Mouse (Mus musculus) intestine, postnatal 0 days (tissue): ENCODE results near the gene Abhd18. TPM values are rescaled to one million over a fixed set of nuclear protein-coding genes. Genes with fewer than 3 reads are reported as not detected.
"Not testable (repeated sequence)": the region's sequence is repeated elsewhere in the genome, so short reads cannot be mapped to it uniquely, and the experiment has no call there.

ENCODE experiments used
- ATAC-seq: fragments of 200-750 bp; cut with Nextera tagmentation; 2 replicates; pipeline ENCODE4 v1.8.0; 2017; ENCODE audit warnings: mild to moderate bottlenecking, moderate TSS enrichment, moderate library complexity
- H3K27ac ChIP-seq: fragments of 300-500 bp; sonication (generic); 2 replicates; pipeline ENCODE4 v1.5.1; 2014; ENCODE audit warnings: mild to moderate bottlenecking, low read depth, low read length, moderate library complexity
- H3K27me3 ChIP-seq: fragments of 300-500 bp; sonication (generic); replicated peaks from 2 replicates; pipeline ENCODE4 v1.6.1; 2014; ENCODE audit warnings: low read length, mixed read lengths; ENCODE audit not compliant: control insufficient read depth, insufficient read depth
- H3K36me3 ChIP-seq: fragments of 300-500 bp; sonication (generic); 2 replicates; pipeline ENCODE4 v1.6.1; 2014; ENCODE audit warnings: mild to moderate bottlenecking, moderate library complexity; ENCODE audit not compliant: control insufficient read depth, insufficient read depth
- H3K4me1 ChIP-seq: fragments of 300-500 bp; sonication (generic); replicated peaks from 2 replicates; pipeline ENCODE4 v1.6.1; 2014; ENCODE audit warnings: antibody characterized with exemption, low read length, mixed read lengths; ENCODE audit not compliant: control insufficient read depth, insufficient read depth
- H3K4me2 ChIP-seq: fragments of 300-500 bp; sonication (generic); replicated peaks from 2 replicates; pipeline ENCODE4 v1.6.1; 2014; ENCODE audit warnings: low read depth, mild to moderate bottlenecking, moderate library complexity
- H3K4me3 ChIP-seq: fragments of 300-500 bp; sonication (generic); 2 replicates; pipeline ENCODE4 v1.5.1; 2014; ENCODE audit warnings: low read depth, low read length
- H3K9ac ChIP-seq: fragments of 300-500 bp; sonication (generic); 2 replicates; pipeline ENCODE4 v1.6.1; 2014; ENCODE audit warnings: mild to moderate bottlenecking, low read depth, low read length
- H3K9me3 ChIP-seq: fragments of 300-500 bp; sonication (generic); 2 replicates; pipeline ENCODE4 v1.6.1; 2016; ENCODE audit warnings: mixed run types; ENCODE audit not compliant: control insufficient read depth
- CTCF ChIP-seq: sonication (generic); IDR thresholded peaks from 2 replicates; pipeline ENCODE4 v1.5.1; 2016; ENCODE audit warnings: low read depth, mild to moderate bottlenecking, control low read depth, antibody characterized with exemption, moderate library complexity
- WGBS: fragments of 180-500 bp; shearing (Covaris S2); extraction: QIAGEN DNeasy Blood & Tissue Kit; methylation state at CpG from one replicate; pipeline ENCODE4 v1.1.7; 2014; 5-methylcytosine and 5-hydroxymethylcytosine counted together
- polyA plus RNA-seq: library from polyadenylated mRNA; unstranded; fragments of >200 nt; fragmentation: Nextera tagmentation; extraction: Ambion mirVana; gene quantifications from 2 replicates; pipeline ENCODE4 v1.2.1, GENCODE M21; 2015

Abhd18 gene
- polyA plus RNA-seq, 1 experiment from 2014 or later = 10.3 TPM

DNA sequence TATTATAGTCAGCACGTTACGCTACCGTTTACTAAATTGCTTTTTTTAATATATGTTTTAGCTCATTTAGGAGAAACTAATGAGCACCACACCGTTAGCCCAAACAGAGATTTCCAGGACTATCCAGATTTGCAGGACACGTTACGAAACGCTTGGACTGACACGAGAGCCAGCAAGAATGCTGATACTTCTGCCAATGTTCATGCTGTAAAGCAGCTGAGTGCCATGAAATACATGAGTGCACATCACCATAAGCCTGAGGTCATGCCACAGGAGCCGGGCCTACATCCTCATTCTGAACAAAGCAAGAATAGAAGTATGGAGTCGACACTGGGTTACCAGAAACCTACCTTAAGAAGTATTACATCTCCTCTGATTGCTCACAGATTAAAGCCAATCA lies 38.1 kb upstream of the Abhd18 start:
- Histone ChIP-seq H3K27ac (no peak overlapping the region), H3K9ac (no peak overlapping the region), H3K4me3 (no peak overlapping the region), H3K36me3 (peaks cover 42% of the 10 kb centered on the region), H3K4me2 (no peak overlapping the region), H3K27me3 (no peaks in the 10 kb centered on the region), H3K4me1 (no peaks in the 10 kb centered on the region), H3K9me3 (no peaks in the 10 kb centered on the region)
- no peak for ATAC-seq
- no peak for TF ChIP-seq CTCF
- WGBS = 93% methylated on average over 10 of the region's 10 CpGs

DNA sequence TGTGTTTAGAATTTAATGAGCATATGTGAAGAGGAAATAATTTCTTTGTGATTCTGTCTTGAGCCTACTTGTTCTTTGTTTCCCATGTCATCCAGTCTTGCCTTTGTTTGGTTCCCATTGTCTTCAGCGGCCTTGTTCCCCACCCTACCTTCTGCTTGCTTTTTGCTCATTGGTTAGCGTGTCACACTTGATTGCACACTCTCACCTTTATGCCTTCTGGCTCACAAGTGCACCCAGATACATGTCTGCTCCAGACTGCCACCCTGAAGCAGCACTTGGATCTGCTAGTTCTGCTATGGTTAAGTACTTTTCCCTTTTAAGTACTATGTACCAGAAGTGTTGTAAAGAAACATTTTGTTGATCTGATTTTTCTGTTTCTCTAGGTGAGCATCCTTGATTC lies 36.9 kb upstream of the Abhd18 start:
- Histone ChIP-seq H3K27ac (no peak overlapping the region), H3K4me1 (no peaks in the 10 kb centered on the region), H3K4me3 (no peak overlapping the region), H3K36me3 (peaks cover 42% of the 10 kb centered on the region), H3K9ac (no peak overlapping the region), H3K9me3 (no peaks in the 10 kb centered on the region), H3K4me2 (no peak overlapping the region), H3K27me3 (no peaks in the 10 kb centered on the region)
- no peak for ATAC-seq
- no peak for TF ChIP-seq CTCF
- 80% methylated on average over 2 of the region's 2 CpGs for WGBS

DNA sequence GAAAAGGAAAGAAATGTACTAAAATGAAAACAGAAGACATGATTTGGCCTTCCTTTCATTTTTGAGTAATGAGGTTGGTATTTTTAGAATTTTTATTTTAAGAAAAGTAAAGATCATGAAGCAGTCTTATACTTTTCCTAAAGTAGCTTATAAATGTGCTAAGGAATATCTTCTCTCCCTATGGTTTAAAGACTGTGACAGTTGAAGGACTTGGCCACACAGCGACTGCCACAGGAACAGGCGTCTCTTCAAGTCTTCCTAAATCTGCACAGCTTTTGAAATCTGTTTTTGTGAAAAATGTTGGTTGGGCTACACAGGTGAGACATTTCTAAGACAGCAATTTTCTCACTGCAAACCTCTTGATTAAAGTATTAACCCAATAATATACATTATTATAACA lies 33.5 kb upstream of the Abhd18 start:
- TF ChIP-seq CTCF = no peak
- H3K27ac ChIP-seq = no peak overlapping the region
- no peaks in the 10 kb centered on the region for H3K9me3 ChIP-seq
- H3K4me3 ChIP-seq = no peak overlapping the region
- no peaks in the 10 kb centered on the region for H3K27me3 ChIP-seq
- no peak for ATAC-seq
- H3K4me2 ChIP-seq = no peak overlapping the region
- peaks cover 41% of the 10 kb centered on the region for H3K36me3 ChIP-seq
- 90% methylated on average over 2 of the region's 2 CpGs for WGBS
- no peaks in the 10 kb centered on the region for H3K4me1 ChIP-seq
- H3K9ac ChIP-seq = no peak overlapping the region

DNA sequence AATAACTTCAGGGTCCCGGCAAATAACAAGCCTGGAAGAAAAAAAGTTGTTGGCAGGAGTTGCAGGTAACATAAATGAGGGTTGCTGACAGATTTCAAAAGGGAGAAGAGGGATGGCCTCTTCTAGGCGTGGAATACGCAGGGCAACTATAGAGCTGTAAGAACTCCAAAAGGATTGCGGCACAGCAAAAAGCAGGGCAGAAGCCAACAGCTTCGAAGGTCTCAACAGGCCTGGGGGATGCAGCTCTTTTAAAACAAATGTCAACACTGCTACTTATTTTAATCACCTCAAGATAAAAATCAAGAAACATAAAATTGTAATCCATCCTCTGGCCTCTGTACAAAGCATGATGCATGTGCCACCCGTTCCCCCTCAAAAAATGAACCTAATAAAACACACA lies 1.2 kb upstream of the Abhd18 start:
- not testable (repeated sequence) for H3K27me3 ChIP-seq
- 70% methylated on average over 5 of the region's 6 CpGs for WGBS
- H3K27ac ChIP-seq = peak overlapping the region; percentile 50

DNA sequence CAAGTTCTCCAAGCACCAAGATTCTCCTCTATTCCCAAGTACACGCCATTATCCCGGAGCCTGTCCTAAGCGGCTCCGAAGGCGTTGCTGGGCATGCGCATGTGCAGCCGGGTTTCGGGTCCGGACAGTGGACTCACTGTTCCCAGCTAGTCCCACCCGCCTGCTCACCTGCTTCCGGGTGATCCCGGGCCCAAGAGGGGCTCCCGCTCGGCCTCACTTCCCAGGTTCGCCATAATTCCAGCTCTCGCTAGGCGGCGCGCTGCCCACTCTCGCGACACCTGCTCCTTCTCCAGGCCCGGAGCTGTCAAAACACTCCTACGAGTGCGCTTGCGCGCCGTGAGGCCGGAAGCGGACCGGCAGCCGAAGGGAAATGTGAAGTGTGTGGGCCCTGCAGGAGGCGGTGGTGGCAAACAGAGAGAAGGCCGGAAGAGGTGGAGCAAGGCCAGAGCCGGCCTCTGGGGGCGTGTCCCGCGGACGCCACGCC lies 255 bp upstream of the Abhd18 start, which contains the start of gene Mfsd8:
Gene Mfsd8 (minus strand): TSS at position 414 of the 484 bp plus-strand sequence.
- peak; percentile 78 for TF ChIP-seq CTCF
- Histone ChIP-seq H3K9ac (peak within 1 kb of the TSS; percentile 46; the same call in 1 of the 2 replicates), H3K27ac (peak within 1 kb of the TSS; percentile 78), H3K4me2 (peak within 1 kb of the TSS; percentile 78), H3K4me3 (peak within 1 kb of the TSS; percentile 56)
- not testable (repeated sequence) for H3K36me3 ChIP-seq, H3K27me3 ChIP-seq, H3K4me1 ChIP-seq, H3K9me3 ChIP-seq
- peak; percentile 99 for ATAC-seq
- WGBS = under 1% methylated on average over 33 of the region's 39 CpGs

More for the DNA sequence above, 1.2 kb upstream of the Abhd18 start:
- not testable (repeated sequence) for H3K4me1 ChIP-seq, H3K36me3 ChIP-seq, H3K9me3 ChIP-seq, H3K9ac ChIP-seq, ATAC-seq
- peak overlapping the region; percentile 59 for H3K4me2 ChIP-seq
- peak overlapping the region; percentile 56; the same call in 1 of the 2 replicates for H3K4me3 ChIP-seq

DNA sequence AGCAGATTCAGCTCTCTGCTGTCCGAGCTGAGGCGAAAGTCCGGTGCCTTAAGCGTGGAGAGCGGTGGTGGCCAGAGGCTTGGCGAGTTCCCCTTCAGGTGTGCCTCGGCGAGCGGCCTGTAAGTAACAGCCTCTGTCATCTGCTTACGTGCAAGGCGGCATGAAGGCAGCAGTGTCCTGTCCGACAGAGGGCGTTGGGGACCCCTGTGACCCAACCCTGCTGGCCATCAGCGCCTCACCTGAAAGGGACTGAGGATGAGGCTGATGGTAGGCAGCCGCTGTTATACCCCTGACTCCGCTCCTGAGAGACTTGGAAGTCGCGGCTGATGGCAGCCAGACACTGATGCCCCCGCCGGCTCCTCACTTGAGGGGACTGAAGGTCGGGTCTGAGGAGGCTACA lies 248 bp downstream of the Abhd18 start:
- H3K27me3 ChIP-seq, ATAC-seq, H3K36me3 ChIP-seq, H3K9me3 ChIP-seq, H3K4me1 ChIP-seq: not testable (repeated sequence)
- H3K4me2 ChIP-seq = peak overlapping the region; percentile 78
- H3K4me3 ChIP-seq = peak overlapping the region; percentile 56
- peak overlapping the region; percentile 46; the same call in 1 of the 2 replicates for H3K9ac ChIP-seq
- TF ChIP-seq CTCF = peak; percentile 52
- WGBS = 2% methylated on average over 12 of the region's 21 CpGs
- peak overlapping the region; percentile 75; the same call in 1 of the 2 replicates for H3K27ac ChIP-seq

DNA sequence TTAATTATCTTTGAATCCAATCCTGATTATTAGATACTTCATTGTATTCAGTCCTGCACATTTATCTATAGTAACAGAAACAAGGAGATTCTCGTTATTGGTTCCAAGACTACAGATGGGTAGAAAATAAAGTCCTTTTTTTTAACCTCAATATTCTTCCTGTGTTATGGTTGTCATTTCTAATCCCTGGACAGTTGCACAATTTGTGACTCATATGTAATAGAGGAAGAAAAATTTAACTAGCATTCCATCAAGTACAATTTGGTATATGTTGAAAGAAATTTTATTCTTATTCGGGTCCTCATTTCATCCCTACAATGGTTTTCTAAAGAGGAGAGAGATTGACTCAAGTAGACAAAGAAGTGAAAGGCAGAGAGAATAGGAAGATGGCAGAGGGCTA lies 1.2 kb downstream of the Abhd18 start:
- Histone ChIP-seq H3K4me2 (peak overlapping the region; percentile 78), H3K4me3 (peak overlapping the region; percentile 56; the same call in 1 of the 2 replicates)
- H3K27me3 ChIP-seq, H3K4me1 ChIP-seq, H3K9ac ChIP-seq, H3K36me3 ChIP-seq, H3K27ac ChIP-seq, H3K9me3 ChIP-seq, ATAC-seq: not testable (repeated sequence)
- WGBS = 85% methylated on average over 2 of the region's 2 CpGs

DNA sequence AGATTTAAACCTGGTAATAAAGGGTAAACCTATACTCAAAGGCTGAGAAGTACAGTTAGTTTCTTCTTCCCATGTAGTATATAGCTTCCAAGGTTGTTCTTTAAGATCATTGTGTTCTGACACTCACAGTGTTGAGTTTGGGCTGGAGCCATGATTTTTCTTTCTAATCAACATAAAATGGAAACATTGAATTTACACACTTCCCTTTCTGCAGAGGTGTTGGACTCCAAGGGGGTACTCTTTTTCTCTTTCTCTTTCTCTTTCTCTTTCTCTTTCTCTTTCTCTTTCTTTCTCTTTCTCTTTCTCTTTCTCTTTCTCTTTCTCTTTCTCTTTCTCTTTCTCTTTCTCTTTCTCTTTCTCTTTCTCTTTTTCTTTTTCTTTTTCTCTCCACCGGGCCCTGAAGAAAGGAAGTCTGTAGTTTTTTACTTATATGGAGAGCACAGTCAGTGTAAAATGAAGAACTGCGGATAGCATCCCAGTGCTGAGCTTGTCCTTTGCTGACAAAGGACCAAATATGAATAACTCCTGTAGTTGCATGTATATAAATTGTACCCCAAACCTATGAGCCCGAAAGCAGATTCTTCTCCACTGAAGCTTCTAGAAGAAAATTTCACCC lies 6.5 kb downstream of the Abhd18 start:
- H3K9ac ChIP-seq, H3K27me3 ChIP-seq, ATAC-seq, H3K4me2 ChIP-seq, H3K9me3 ChIP-seq, H3K4me1 ChIP-seq, H3K36me3 ChIP-seq, H3K4me3 ChIP-seq, H3K27ac ChIP-seq: not testable (repeated sequence)
- WGBS = 91% methylated on average over 3 of the region's 3 CpGs
